Mouse (Mus musculus) bone marrow macrophage, adult 2 months (primary cell): ENCODE measurements around the gene Slx1b.

Source experiments
- CTCF ChIP-seq: IDR thresholded peaks from 2 replicates; pipeline ENCODE4 v1.5.1; 2012; ENCODE audit warnings: low read depth, mild to moderate bottlenecking, low read length, moderate library complexity
- POLR2A ChIP-seq: IDR thresholded peaks from 2 replicates; pipeline ENCODE4 v1.6.1; 2012; ENCODE audit warnings: mild to moderate bottlenecking, low read depth, low read length, borderline replicate concordance

DNA sequence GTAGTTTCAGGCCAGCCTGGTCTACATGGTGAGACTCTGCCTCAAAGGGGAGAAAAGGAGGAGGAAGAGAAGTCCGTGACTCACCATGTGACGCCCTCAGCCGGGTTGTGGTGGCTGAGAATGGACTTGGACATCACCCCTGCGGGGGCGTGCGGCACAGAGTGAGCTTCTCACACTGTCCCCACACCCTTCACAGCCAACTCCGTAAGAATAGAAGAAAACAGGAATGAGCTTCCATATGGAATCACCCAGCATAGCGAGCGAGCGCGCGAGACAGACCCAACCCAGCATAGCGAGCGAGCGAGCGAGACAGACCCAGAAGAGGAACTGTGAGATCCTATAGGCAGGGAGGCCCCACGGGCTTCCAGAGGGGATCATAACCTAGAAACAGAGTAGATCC, 44.0 kb upstream of the Slx1b start:
- TF ChIP-seq POLR2A: no peak
- no peak for TF ChIP-seq CTCF
